Mouse (Mus musculus) testis, adult 2 months (tissue): ENCODE measurements around the gene Grap2.

ENCODE experiments used
- CTCF ChIP-seq: fragments of 200-500 bp; IDR thresholded peaks from 2 replicates; pipeline ENCODE4 v1.5.1; 2012; ENCODE audit warnings: low read depth, mild to moderate bottlenecking, inconsistent platforms, low read length, moderate library complexity; ENCODE audit not compliant: control insufficient read depth, insufficient read depth, insufficient replicate concordance
- POLR2A ChIP-seq: fragments of 200-500 bp; IDR thresholded peaks from 2 replicates; pipeline ENCODE4 v1.6.1; 2012; ENCODE audit warnings: low read depth, mild to moderate bottlenecking, inconsistent platforms, low read length, moderate library complexity; ENCODE audit not compliant: control insufficient read depth

DNA sequence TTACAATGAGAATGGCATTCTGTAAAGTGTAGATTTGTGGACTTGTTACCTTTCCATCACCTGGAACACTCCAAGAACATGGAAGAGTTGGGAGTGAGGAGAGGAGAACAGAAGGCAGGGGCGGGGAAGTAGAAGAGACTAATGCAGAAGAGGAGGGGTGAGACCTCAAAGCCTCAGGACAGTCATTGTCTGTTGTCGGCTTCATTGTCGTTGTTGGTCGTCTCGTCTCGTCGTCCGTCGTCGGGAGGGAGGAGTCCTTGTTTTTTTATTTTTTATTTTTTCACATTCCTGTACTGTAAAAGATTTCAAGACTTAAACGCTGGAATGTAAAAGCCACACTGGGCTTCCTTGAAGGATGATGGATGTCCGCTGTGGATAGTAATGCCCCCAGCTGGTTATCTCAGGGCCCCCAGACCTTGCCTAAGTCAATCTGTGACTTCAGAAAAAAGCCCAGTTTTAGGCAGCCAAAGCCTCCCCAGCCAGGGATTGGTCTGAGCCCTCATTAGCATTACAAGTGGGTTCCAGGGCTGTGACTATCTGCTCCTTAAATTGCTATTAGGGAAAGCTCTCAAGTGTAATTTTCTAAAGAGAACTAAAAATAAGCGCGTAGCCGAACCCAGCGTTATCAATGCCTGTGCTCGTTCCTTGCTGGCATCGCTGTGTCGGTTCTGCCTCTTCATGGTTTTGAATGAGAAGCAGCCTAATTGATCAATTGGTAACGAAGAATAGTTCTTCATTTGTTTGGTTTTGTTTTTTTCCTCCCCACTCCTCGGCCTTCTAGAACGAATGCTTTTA is 5.0 kb downstream of the Grap2 start:
- TF ChIP-seq POLR2A (no peak), CTCF (no peak)
